Mouse (Mus musculus) T-helper 1 cell (primary cell): ENCODE measurements around the gene Ppp2r5e.

Experiments used
- in situ Hi-C: fragments of 300-600 bp; cut with MboI, MseI; formaldehyde crosslinking; loops from one replicate; pipeline ENCODE4 v1.15.1; 2025; ENCODE audit warnings: high pct_unique_total_duplicates

Gene Ppp2r5e

GRCm38 (mm10) chr12:75596154-75597002 is at the start of gene Ppp2r5e:
Gene Ppp2r5e (minus strand): TSS chr12:75596245.
- in situ Hi-C loops, result no loop called here

- in situ Hi-C loops, result no loop called here
Observed at GRCm38 (mm10) chr12:75645780-75646179, 49.7 kb upstream of the Ppp2r5e start.

GRCm38 (mm10) chr12:75641726-75642125 is 45.7 kb upstream of the Ppp2r5e start:
- in situ Hi-C loops, result no loop called here

GRCm38 (mm10) chr12:75638345-75638744 is 42.3 kb upstream of the Ppp2r5e start:
- in situ Hi-C loops, result no loop called here

GRCm38 (mm10) chr12:75637103-75637502 is 41.1 kb upstream of the Ppp2r5e start:
- in situ Hi-C loops, result no loop called here

GRCm38 (mm10) chr12:75635771-75636430 is 39.9 kb upstream of the Ppp2r5e start:
- in situ Hi-C loops, result no loop called here

- in situ Hi-C loops, result no loop called here
Observed at GRCm38 (mm10) chr12:75629618-75630017, 33.6 kb upstream of the Ppp2r5e start.

- in situ Hi-C loops, result no loop called here
Observed at GRCm38 (mm10) chr12:75623292-75623691, 27.2 kb upstream of the Ppp2r5e start.

GRCm38 (mm10) chr12:75622835-75623234 is 26.8 kb upstream of the Ppp2r5e start:
- in situ Hi-C loops, result no loop called here

- in situ Hi-C loops, result no loop called here
Observed at GRCm38 (mm10) chr12:75616841-75617240, 20.8 kb upstream of the Ppp2r5e start.

GRCm38 (mm10) chr12:75616158-75616791 is 20.2 kb upstream of the Ppp2r5e start:
- in situ Hi-C loops, result no loop called here

- in situ Hi-C loops, result no loop called here
Observed at GRCm38 (mm10) chr12:75615556-75615955, 19.5 kb upstream of the Ppp2r5e start.

GRCm38 (mm10) chr12:75612711-75613110 is 16.7 kb upstream of the Ppp2r5e start:
- in situ Hi-C loops, result no loop called here

- in situ Hi-C loops, result no loop called here
Observed at GRCm38 (mm10) chr12:75599490-75599889, 3.4 kb upstream of the Ppp2r5e start.

- in situ Hi-C loops, result no loop called here
Observed at GRCm38 (mm10) chr12:75598988-75599387, 2.9 kb upstream of the Ppp2r5e start.

GRCm38 (mm10) chr12:75597707-75598106 is 1.7 kb upstream of the Ppp2r5e start:
- in situ Hi-C loops, result no loop called here

- in situ Hi-C loops, result no loop called here
Observed at GRCm38 (mm10) chr12:75595291-75596153, 523 bp downstream of the Ppp2r5e start.

GRCm38 (mm10) chr12:75594404-75594803 is 1.6 kb downstream of the Ppp2r5e start:
- in situ Hi-C loops, result no loop called here

- in situ Hi-C loops, result no loop called here
Observed at GRCm38 (mm10) chr12:75593817-75594216, 2.2 kb downstream of the Ppp2r5e start.

GRCm38 (mm10) chr12:75587501-75587900 is 8.5 kb downstream of the Ppp2r5e start:
- in situ Hi-C loops, result no loop called here

GRCm38 (mm10) chr12:75583776-75584175 is 12.3 kb downstream of the Ppp2r5e start:
- in situ Hi-C loops, result no loop called here

- in situ Hi-C loops, result no loop called here
Observed at GRCm38 (mm10) chr12:75579076-75579475, 17.0 kb downstream of the Ppp2r5e start.
